Mouse (Mus musculus) embryonic facial prominence, embryonic 14.5 days (tissue): ENCODE data around the gene Mapk3. TPM values are rescaled to one million over a fixed set of nuclear protein-coding genes. Genes with fewer than 3 reads are reported as not detected.

ENCODE experiments used
- ATAC-seq: fragments of 200-750 bp; cut with Nextera tagmentation; 2 replicates; pipeline ENCODE4 v1.8.0; 2017; ENCODE audit warnings: low read depth, moderate number of reproducible peaks, moderate TSS enrichment
- DNase-seq: peaks from one replicate; pipeline ENCODE4 v3.0.0-alpha.2; 2015; ENCODE audit warnings: low spot score
- H3K27ac ChIP-seq: fragments of 300-500 bp; sonication (generic); replicated peaks from 2 replicates; pipeline ENCODE4 v1.5.1; 2014; ENCODE audit warnings: low read depth, mild to moderate bottlenecking, low read length, moderate library complexity
- H3K27me3 ChIP-seq: fragments of 300-500 bp; sonication (generic); replicated peaks from 2 replicates; pipeline ENCODE4 v1.6.1; 2014; ENCODE audit warnings: low read length; ENCODE audit not compliant: control insufficient read depth, insufficient read depth
- H3K36me3 ChIP-seq: fragments of 300-500 bp; sonication (generic); 2 replicates; pipeline ENCODE4 v1.6.1; 2014; ENCODE audit warnings: low read length, mixed read lengths; ENCODE audit not compliant: control insufficient read depth, insufficient read depth
- H3K4me1 ChIP-seq: fragments of 300-500 bp; sonication (generic); 2 replicates; pipeline ENCODE4 v1.6.1; 2014; ENCODE audit warnings: antibody characterized with exemption, low read length; ENCODE audit not compliant: control insufficient read depth, insufficient read depth
- H3K4me2 ChIP-seq: fragments of 300-500 bp; sonication (generic); 2 replicates; pipeline ENCODE4 v1.6.1; 2014; ENCODE audit warnings: low read depth, mild to moderate bottlenecking, low read length, moderate library complexity, mixed read lengths
- H3K4me3 ChIP-seq: fragments of 300-500 bp; sonication (generic); 2 replicates; pipeline ENCODE4 v1.5.1; 2014; ENCODE audit warnings: low read depth, mild to moderate bottlenecking, low read length
- H3K9ac ChIP-seq: fragments of 300-500 bp; sonication (generic); 2 replicates; pipeline ENCODE4 v1.6.1; 2014; ENCODE audit warnings: low read depth, mild to moderate bottlenecking, low read length, moderate library complexity, mixed read lengths
- H3K9me3 ChIP-seq: fragments of 300-500 bp; sonication (generic); 2 replicates; pipeline ENCODE4 v1.6.1; 2016; ENCODE audit warnings: low read length; ENCODE audit not compliant: control insufficient read depth
- WGBS: fragments of 180-500 bp; shearing (Covaris S2); extraction: QIAGEN DNeasy Blood & Tissue Kit; methylation state at CpG from one replicate; pipeline ENCODE4 v1.1.7; 2014; 5-methylcytosine and 5-hydroxymethylcytosine counted together
- polyA plus RNA-seq: library from polyadenylated mRNA; unstranded; fragments of >200 nt; fragmentation: Nextera tagmentation; extraction: Ambion mirVana; gene quantifications from 2 replicates; pipeline ENCODE4 v1.2.1, GENCODE M21; 2014

Mapk3 gene
- polyA plus RNA-seq, 1 experiment from 2014 or later, result 61.9 TPM

GRCm38 (mm10) chr7:126762471-126763008 lies 3.1 kb downstream of the Mapk3 start:
- Histone ChIP-seq H3K27me3 (no peaks in the 10 kb centered on the region), H3K9ac (peak overlapping the region; percentile 51)
- DNase-seq, result no peak

GRCm38 (mm10) chr7:126765540-126765939 lies 6.1 kb downstream of the Mapk3 start:
- no peaks in the 10 kb centered on the region for H3K9me3 ChIP-seq
- H3K4me2 ChIP-seq, result no peak overlapping the region
- peaks cover 77% of the 10 kb centered on the region for H3K36me3 ChIP-seq
- H3K27ac ChIP-seq, result no peak overlapping the region
- DNase-seq (no peak), ATAC-seq (no peak)
- H3K27me3 ChIP-seq, result no peaks in the 10 kb centered on the region
- H3K9ac ChIP-seq, result no peak overlapping the region
- 83% methylated on average over 9 of the region's 9 CpGs for WGBS
- peaks cover 6% of the 10 kb centered on the region for H3K4me1 ChIP-seq
- H3K4me3 ChIP-seq, result no peak overlapping the region

More at GRCm38 (mm10) chr7:126762471-126763008, 3.1 kb downstream of the Mapk3 start:
- Histone ChIP-seq H3K9me3 (no peaks in the 10 kb centered on the region), H3K4me3 (peak overlapping the region; percentile 21), H3K27ac (peak overlapping the region; percentile 49), H3K4me1 (peaks cover 12% of the 10 kb centered on the region), H3K4me2 (peak overlapping the region; percentile 43), H3K36me3 (peaks cover 47% of the 10 kb centered on the region)
- ATAC-seq, result no peak
- 38% methylated on average over 17 of the region's 17 CpGs for WGBS

GRCm38 (mm10) chr7:126766201-126766600 lies 6.8 kb downstream of the Mapk3 start, which contains the start of gene Gdpd3:
Gene Gdpd3, plus strand, starts transcription at chr7:126766334.
- Histone ChIP-seq H3K27me3 (no peaks in the 10 kb centered on the region), H3K36me3 (peaks cover 83% of the 10 kb centered on the region), H3K4me2 (no peak within 1 kb of the TSS), H3K4me3 (no peak within 1 kb of the TSS), H3K9me3 (no peaks in the 10 kb centered on the region), H3K27ac (no peak within 1 kb of the TSS), H3K9ac (no peak within 1 kb of the TSS), H3K4me1 (0 out of 2 replicates have a peak, but pooled peaks cover 2% of the 10 kb centered on the region)
- no peak for DNase-seq
- no peak for ATAC-seq
- 98% methylated on average over 12 of the region's 16 CpGs for WGBS

GRCm38 (mm10) chr7:126767001-126767400 lies 7.6 kb downstream of the Mapk3 start:
- no peak overlapping the region for H3K4me2 ChIP-seq
- H3K36me3 ChIP-seq, result peaks cover 86% of the 10 kb centered on the region
- no peaks in the 10 kb centered on the region for H3K27me3 ChIP-seq
- no peaks in the 10 kb centered on the region for H3K4me1 ChIP-seq
- ATAC-seq, result no peak
- WGBS, result 81% methylated on average over 8 of the region's 8 CpGs
- H3K9ac ChIP-seq, result no peak overlapping the region
- no peak for DNase-seq
- no peaks in the 10 kb centered on the region for H3K9me3 ChIP-seq
- no peak overlapping the region for H3K27ac ChIP-seq
- no peak overlapping the region for H3K4me3 ChIP-seq

GRCm38 (mm10) chr7:126770784-126771183 lies 11.4 kb downstream of the Mapk3 start:
- Histone ChIP-seq H3K9me3 (no peaks in the 10 kb centered on the region), H3K4me1 (peaks cover 1% of the 10 kb centered on the region; the same call in 1 of the 2 replicates), H3K27me3 (no peaks in the 10 kb centered on the region), H3K4me2 (no peak overlapping the region), H3K36me3 (peaks cover 73% of the 10 kb centered on the region), H3K27ac (no peak overlapping the region), H3K4me3 (no peak overlapping the region), H3K9ac (no peak overlapping the region)
- DNase-seq, result no peak
- ATAC-seq, result no peak
- WGBS, result 77% methylated on average over 12 of the region's 12 CpGs

GRCm38 (mm10) chr7:126773351-126773750 lies 13.9 kb downstream of the Mapk3 start:
- Histone ChIP-seq H3K27ac (no peak overlapping the region), H3K27me3 (no peaks in the 10 kb centered on the region), H3K9ac (no peak overlapping the region), H3K4me3 (no peak overlapping the region), H3K4me2 (no peak overlapping the region), H3K36me3 (peaks cover 52% of the 10 kb centered on the region), H3K4me1 (peaks cover 18% of the 10 kb centered on the region; the same call in 1 of the 2 replicates), H3K9me3 (no peaks in the 10 kb centered on the region)
- ATAC-seq (no peak), DNase-seq (no peak)
- WGBS, result 79% methylated on average over 2 of the region's 2 CpGs

GRCm38 (mm10) chr7:126774463-126774862 lies 15.1 kb downstream of the Mapk3 start:
- peaks cover 18% of the 10 kb centered on the region; the same call in 1 of the 2 replicates for H3K4me1 ChIP-seq
- H3K9me3 ChIP-seq, result no peaks in the 10 kb centered on the region
- H3K4me2 ChIP-seq, result no peak overlapping the region
- no peak for DNase-seq
- H3K27me3 ChIP-seq, result no peaks in the 10 kb centered on the region
- H3K27ac ChIP-seq, result no peak overlapping the region
- ATAC-seq, result no peak
- peaks cover 47% of the 10 kb centered on the region for H3K36me3 ChIP-seq
- no peak overlapping the region for H3K4me3 ChIP-seq
- H3K9ac ChIP-seq, result no peak overlapping the region
- WGBS, result 79% methylated on average over 2 of the region's 2 CpGs

GRCm38 (mm10) chr7:126775185-126775977 lies 16.0 kb downstream of the Mapk3 start:
- Histone ChIP-seq H3K4me1 (peaks cover 27% of the 10 kb centered on the region), H3K9me3 (no peaks in the 10 kb centered on the region), H3K4me3 (no peak overlapping the region), H3K36me3 (peaks cover 37% of the 10 kb centered on the region), H3K9ac (peak overlapping the region; percentile 90), H3K27ac (peak overlapping the region; percentile 88; the same call in 1 of the 2 replicates), H3K4me2 (peak overlapping the region; percentile 95; the same call in 1 of the 2 replicates), H3K27me3 (no peaks in the 10 kb centered on the region)
- WGBS, result 81% methylated on average over 10 of the region's 10 CpGs
- DNase-seq (no peak), ATAC-seq (no peak)
